Mouse (Mus musculus) yolk sac, embryonic 10.5 days (tissue): ENCODE results near the gene Madcam1.
A peak's percentile ranks its signal among the peaks of the same experiment; 100 is the strongest.

ENCODE experiments used
- DNase-seq: peaks from one replicate; pipeline ENCODE4 v3.0.0-alpha.2; 2017; ENCODE audit warnings: low spot score

The Madcam1 gene

GRCm38 (mm10) chr10:79709307-79709706 is 44.9 kb downstream of the Madcam1 start:
- no peak for DNase-seq

- DNase-seq, result no peak
Measured at GRCm38 (mm10) chr10:79712029-79712428, 47.7 kb downstream of the Madcam1 start.

GRCm38 (mm10) chr10:79712499-79713126 is 48.3 kb downstream of the Madcam1 start:
- DNase-seq, result peak; percentile 79

GRCm38 (mm10) chr10:79713163-79713562 is 48.8 kb downstream of the Madcam1 start:
- no peak for DNase-seq

GRCm38 (mm10) chr10:79714996-79715395 is 50.6 kb downstream of the Madcam1 start:
- no peak for DNase-seq

GRCm38 (mm10) chr10:79716254-79716987 is 52.1 kb downstream of the Madcam1 start, which contains the start of gene Hcn2:
TSS of gene Hcn2 (plus strand) at chr10:79716634.
- DNase-seq, result no peak

GRCm38 (mm10) chr10:79716988-79717355 is 52.6 kb downstream of the Madcam1 start:
- DNase-seq, result no peak

- peak; percentile 67 for DNase-seq
Measured at GRCm38 (mm10) chr10:79717640-79718357, 53.4 kb downstream of the Madcam1 start.
